Mouse (Mus musculus) C2C12 (cell line): Measurements from ENCODE around the gene Zfp384. TPM values are rescaled to one million over a fixed set of nuclear protein-coding genes. Genes with fewer than 3 reads are reported as not detected.

Source experiments
- H3K27me3 ChIP-seq: one replicate; pipeline ENCODE4 v1.6.1; 2011; ENCODE audit not compliant: control insufficient read depth, insufficient read depth, insufficient read length
- H3K36me3 ChIP-seq: one replicate; pipeline ENCODE4 v1.6.1; 2011; ENCODE audit not compliant: control insufficient read depth, insufficient read depth
- H3K4me3 ChIP-seq: one replicate; pipeline ENCODE4 v1.5.1; 2011; ENCODE audit warnings: mild to moderate bottlenecking, control low read depth; ENCODE audit not compliant: poor library complexity, insufficient read depth, severe bottlenecking
- H3K79me2 ChIP-seq: one replicate; pipeline ENCODE4 v1.6.1; 2011; ENCODE audit not compliant: control insufficient read depth, insufficient read depth
- H3K79me3 ChIP-seq: one replicate; pipeline ENCODE4 v1.6.1; 2011; ENCODE audit warnings: low read depth, control low read depth
- H3ac ChIP-seq: one replicate; pipeline ENCODE3; 2011; ENCODE audit warnings: low read depth; ENCODE audit not compliant: control insufficient read depth, insufficient read length
- CEBPB ChIP-seq: IDR thresholded peaks from one replicate; pipeline ENCODE4 v1.6.1; 2011; ENCODE audit warnings: low read depth, mild to moderate bottlenecking, control low read depth, moderate library complexity
- CTCF ChIP-seq: IDR thresholded peaks from one replicate; pipeline ENCODE4 v1.5.1; 2011; ENCODE audit not compliant: control insufficient read depth, insufficient read depth, insufficient read length
- FOSL1 ChIP-seq: IDR thresholded peaks from one replicate; pipeline ENCODE4 v1.8.0; 2011; ENCODE audit warnings: mild to moderate bottlenecking, low read length; ENCODE audit not compliant: poor library complexity, insufficient read depth, severe bottlenecking
- MAX ChIP-seq: IDR thresholded peaks from one replicate; pipeline ENCODE4 v1.6.1; 2011; ENCODE audit warnings: mild to moderate bottlenecking, control low read depth
- MYOD1 ChIP-seq: IDR thresholded peaks from one replicate; pipeline ENCODE4 v1.6.1; 2011; ENCODE audit warnings: low read depth; ENCODE audit not compliant: control insufficient read depth, insufficient read length
- MYOG ChIP-seq: IDR thresholded peaks from one replicate; pipeline ENCODE4 v1.6.1; 2011; ENCODE audit not compliant: control insufficient read depth, insufficient read length; ENCODE audit errors: extremely low read depth
- USF1 ChIP-seq: IDR thresholded peaks from one replicate; pipeline ENCODE4 v1.6.1; 2011; ENCODE audit warnings: low read depth, mild to moderate bottlenecking, control low read depth, moderate library complexity
- polyA plus RNA-seq: library from polyadenylated mRNA; unstranded; fragments of >200 nt; fragmentation: generic; extraction: Trizol; gene quantifications from one replicate; pipeline ENCODE4 v1.2.1, GENCODE M21; 2012; ENCODE audit warnings: missing spikeins

Gene Zfp384
- polyA plus RNA-seq, 1 experiment = 27.8 TPM

- H3K79me3 ChIP-seq = no peaks in the 10 kb centered on the region
- H3K36me3 ChIP-seq = no peaks in the 10 kb centered on the region
- H3K79me2 ChIP-seq = no peaks in the 10 kb centered on the region
- no peak overlapping the region for H3K4me3 ChIP-seq
- no peak overlapping the region for H3ac ChIP-seq
- TF ChIP-seq USF1 (no peak), MYOG (no peak), FOSL1 (no peak), CTCF (no peak), MYOD1 (no peak), MAX (no peak), CEBPB (no peak)
- H3K27me3 ChIP-seq = peaks cover 11% of the 10 kb centered on the region
These were observed 13.0 kb upstream of the Zfp384 start for GRCm38 (mm10) chr6:124995831-124996403.

GRCm38 (mm10) chr6:124996551-124997501 lies 12.1 kb upstream of the Zfp384 start, which contains the start of gene Pianp:
Gene Pianp, plus strand, starts transcription at chr6:124996694.
- Histone ChIP-seq H3K4me3 (no peak within 1 kb of the TSS), H3K36me3 (no peaks in the 10 kb centered on the region), H3K79me3 (no peaks in the 10 kb centered on the region), H3ac (peak within 1 kb of the TSS; percentile 14), H3K79me2 (no peaks in the 10 kb centered on the region), H3K27me3 (peaks cover 11% of the 10 kb centered on the region)
- TF ChIP-seq MAX (no peak), USF1 (no peak), MYOD1 (no peak), MYOG (no peak), FOSL1 (no peak), CEBPB (no peak), CTCF (no peak)

DNA sequence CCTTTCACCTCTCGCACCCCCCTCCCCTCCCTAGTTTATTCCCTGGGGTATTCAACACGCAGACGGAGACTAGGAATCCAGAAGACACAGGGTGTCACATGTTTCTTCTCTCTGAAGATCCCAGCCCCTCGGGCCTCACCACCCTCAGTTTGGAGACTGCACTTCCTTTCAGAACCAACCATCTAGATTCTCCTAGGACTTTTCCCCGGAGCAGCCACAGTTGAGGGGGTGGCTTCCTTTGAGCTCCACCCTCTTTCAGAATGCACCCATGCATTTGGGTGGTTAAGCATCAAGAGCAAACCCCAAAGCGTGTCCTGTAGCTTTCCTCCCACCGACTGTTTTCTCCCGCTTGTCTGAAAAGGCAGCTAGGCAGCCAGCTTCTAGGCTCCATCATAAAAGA lies 10.9 kb upstream of the Zfp384 start:
- H3K27me3 ChIP-seq = peaks cover 11% of the 10 kb centered on the region
- no peaks in the 10 kb centered on the region for H3K36me3 ChIP-seq
- no peak overlapping the region for H3ac ChIP-seq
- no peaks in the 10 kb centered on the region for H3K79me2 ChIP-seq
- TF ChIP-seq CEBPB = no peak
- TF ChIP-seq MAX = no peak
- no peak for TF ChIP-seq MYOG
- TF ChIP-seq USF1 = no peak
- H3K79me3 ChIP-seq = no peaks in the 10 kb centered on the region
- H3K4me3 ChIP-seq = no peak overlapping the region

DNA sequence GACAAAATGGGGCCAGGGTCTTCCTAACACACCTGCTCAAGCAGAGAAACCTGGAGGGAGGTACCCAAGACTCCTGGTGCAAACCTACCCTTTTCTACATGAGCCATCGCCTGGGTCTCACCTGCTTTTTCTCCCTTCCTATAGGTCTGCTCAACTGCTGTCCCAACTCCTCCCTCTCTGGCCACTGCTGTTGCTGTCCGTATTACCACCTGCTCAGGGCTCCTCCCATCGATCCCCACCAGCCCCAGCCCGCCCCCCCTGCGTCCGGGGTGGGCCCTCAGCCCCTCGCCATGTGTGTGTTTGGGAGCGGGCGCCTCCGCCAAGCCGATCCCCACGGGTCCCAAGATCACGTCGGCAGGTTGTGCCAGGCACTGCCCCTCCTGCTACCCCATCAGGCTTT lies 9.9 kb upstream of the Zfp384 start:
- Histone ChIP-seq H3K79me2 (no peaks in the 10 kb centered on the region), H3ac (no peak overlapping the region), H3K36me3 (no peaks in the 10 kb centered on the region), H3K4me3 (no peak overlapping the region), H3K27me3 (peaks cover 11% of the 10 kb centered on the region), H3K79me3 (no peaks in the 10 kb centered on the region)
- TF ChIP-seq MYOD1 (no peak), CEBPB (no peak), CTCF (no peak)

- no peaks in the 10 kb centered on the region for H3K79me2 ChIP-seq
- H3K4me3 ChIP-seq = no peak overlapping the region
- peaks cover 11% of the 10 kb centered on the region for H3K27me3 ChIP-seq
These were observed 9.4 kb upstream of the Zfp384 start for GRCm38 (mm10) chr6:124999546-124999945.

More at GRCm38 (mm10) chr6:124999546-124999945, 9.4 kb upstream of the Zfp384 start:
- Histone ChIP-seq H3K36me3 (no peaks in the 10 kb centered on the region), H3ac (no peak overlapping the region), H3K79me3 (no peaks in the 10 kb centered on the region)
- TF ChIP-seq CTCF (no peak), FOSL1 (no peak), USF1 (no peak), MAX (no peak), CEBPB (no peak)
